8 mouse cellular contexts compared by ENCODE assay signal in the genomic region with DNA sequence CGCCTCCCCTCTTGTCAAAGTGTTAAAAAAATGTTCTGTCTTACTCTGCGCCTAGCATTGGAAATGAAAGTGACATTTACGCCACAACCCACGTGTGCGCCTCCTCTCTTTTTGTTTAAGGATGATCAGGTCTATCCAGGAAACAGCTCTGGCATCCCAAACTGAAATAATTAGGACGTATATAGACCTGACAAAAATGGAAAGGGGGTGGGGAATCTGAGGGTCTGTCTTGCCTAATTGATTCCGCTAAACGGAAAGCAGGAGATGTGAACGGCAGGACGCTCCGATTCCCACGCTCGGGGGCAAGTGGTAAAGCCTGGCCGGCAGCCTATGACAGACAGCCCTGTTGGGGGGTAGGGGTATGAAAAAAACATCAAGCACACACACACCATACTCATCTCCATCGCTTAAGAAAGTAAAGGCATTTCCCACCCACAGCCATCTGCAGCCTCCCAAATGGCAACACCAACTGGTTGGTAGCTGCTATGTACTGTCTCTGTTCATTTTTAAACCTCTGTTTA.
A peak's percentile ranks its signal among the peaks of the same experiment; 100 is the strongest.
DNase-seq lines count a peak whose midpoint lies in the region; ATAC-seq lines count a peak whose summit lies in the region.

No protein-coding gene starts in this region.

- no peaks in the 10 kb centered on the region for H3K79me2 ChIP-seq in macrophage (ENCODE audit: inconsistent target)

- peaks cover 21% of the 10 kb centered on the region for H3K4me1 ChIP-seq in kidney, embryonic 15.5 days
- H3K4me1 ChIP-seq in hindbrain, embryonic 16.5 days (ENCODE audit: control insufficient read depth, insufficient read depth, low read depth, low read length): peaks cover 2% of the 10 kb centered on the region; the same call in 1 of the 2 replicates
- no peaks in the 10 kb centered on the region for H3K4me1 ChIP-seq in stomach, embryonic 14.5 days (ENCODE audit: control insufficient read depth, insufficient read depth, low read length)

- 3% methylated on average over 15 of the region's 15 CpGs for WGBS in kidney, embryonic 15.5 days
- 1% methylated on average over 15 of the region's 15 CpGs for WGBS in hindbrain, embryonic 16.5 days
- WGBS in macrophage (ENCODE audit: missing documents): 6% methylated on average over 15 of the region's 15 CpGs
- 3% methylated on average over 15 of the region's 15 CpGs for WGBS in stomach, embryonic 14.5 days

- H3K4me2 ChIP-seq in kidney, embryonic 15.5 days: peak overlapping the region; percentile 49
- peak overlapping the region; percentile 60 for H3K4me2 ChIP-seq in hindbrain, embryonic 16.5 days (ENCODE audit: low read length)
- no peak overlapping the region; the same call in 1 of the 2 replicates for H3K4me2 ChIP-seq in stomach, embryonic 14.5 days (replicated peaks; ENCODE audit: low read depth, low read length)

- 0 out of 2 replicates have a peak overlapping the region, but pooled peaks have one; percentile 41 for H3K27ac ChIP-seq in kidney, embryonic 15.5 days
- peak overlapping the region; percentile 90 for H3K27ac ChIP-seq in hindbrain, embryonic 16.5 days (ENCODE audit: low read depth, low read length)
- H3K27ac ChIP-seq in macrophage: no peak overlapping the region
- no peak overlapping the region for H3K27ac ChIP-seq in stomach, embryonic 14.5 days (ENCODE audit: low read length)

- no peaks in the 10 kb centered on the region for H3K36me3 ChIP-seq in kidney, embryonic 15.5 days
- no peaks in the 10 kb centered on the region; the same call in 1 of the 2 replicates for H3K36me3 ChIP-seq in hindbrain, embryonic 16.5 days (ENCODE audit: control insufficient read depth, insufficient read depth, low read length)
- no peaks in the 10 kb centered on the region for H3K36me3 ChIP-seq in macrophage (ENCODE audit: inconsistent target)
- no peaks in the 10 kb centered on the region for H3K36me3 ChIP-seq in stomach, embryonic 14.5 days (ENCODE audit: control insufficient read depth, insufficient read depth, low read length)

- ATAC-seq in kidney, embryonic 15.5 days (replicated peaks; ENCODE audit: low FRiP score): peak; percentile 81
- peak; percentile 82 for ATAC-seq in hindbrain, embryonic 16.5 days
- ATAC-seq in stomach, embryonic 14.5 days (ENCODE audit: insufficient number of reproducible peaks, insufficient read depth, low FRiP score, low read depth): no peak

- H3K9ac ChIP-seq in kidney, embryonic 15.5 days: no peak overlapping the region
- H3K9ac ChIP-seq in hindbrain, embryonic 16.5 days (ENCODE audit: low read depth, low read length): peak overlapping the region; percentile 74
- H3K9ac ChIP-seq in stomach, embryonic 14.5 days (replicated peaks; ENCODE audit: low read depth, low read length): no peak overlapping the region

- no peak for DNase-seq in kidney, adult 9 months
- DNase-seq in embryo, embryonic 9.5 days (ENCODE audit: extremely low spot score): peak; percentile 76
- DNase-seq in urinary bladder, adult 2 months (ENCODE audit: low spot score): no peak
- DNase-seq in gastrocnemius, adult 18-20 months (ENCODE audit: low spot score): no peak

- H3K27me3 ChIP-seq in kidney, embryonic 15.5 days: peaks cover 76% of the 10 kb centered on the region
- H3K27me3 ChIP-seq in hindbrain, embryonic 16.5 days (replicated peaks; ENCODE audit: control insufficient read depth, insufficient read depth, low read length): no peaks in the 10 kb centered on the region
- peaks cover 55% of the 10 kb centered on the region for H3K27me3 ChIP-seq in stomach, embryonic 14.5 days (ENCODE audit: control insufficient read depth, insufficient read depth, low read length)

- H3K9me3 ChIP-seq in kidney, embryonic 15.5 days (replicated peaks): no peaks in the 10 kb centered on the region
- H3K9me3 ChIP-seq in hindbrain, embryonic 16.5 days (ENCODE audit: control insufficient read depth, low read length): no peaks in the 10 kb centered on the region
- no peaks in the 10 kb centered on the region for H3K9me3 ChIP-seq in stomach, embryonic 14.5 days (ENCODE audit: control insufficient read depth, low read depth, low read length)

- peak overlapping the region; percentile 23 for H3K4me3 ChIP-seq in kidney, embryonic 15.5 days (replicated peaks)
- H3K4me3 ChIP-seq in hindbrain, embryonic 16.5 days (ENCODE audit: low read length): peak overlapping the region; percentile 52
- H3K4me3 ChIP-seq in macrophage (ENCODE audit: inconsistent target): peak overlapping the region; percentile 2; the same call in 1 of the 2 replicates
- peak overlapping the region; percentile 5; the same call in 1 of the 2 replicates for H3K4me3 ChIP-seq in stomach, embryonic 14.5 days (ENCODE audit: low read depth, low read length)

Comparison
In these comparisons a context has a peak if more than half of its experiments do, and no peak if none do; other contexts are left out.
1. H3K27ac ChIP-seq: peak in kidney, embryonic 15.5 days (single experiment) and hindbrain, embryonic 16.5 days (single experiment); none in macrophage (single experiment) and stomach, embryonic 14.5 days (single experiment).
2. H3K4me3 ChIP-seq: peak in every context shown above with its lines; median percentile 52 in hindbrain, embryonic 16.5 days; 23 in kidney, embryonic 15.5 days; 5 in stomach, embryonic 14.5 days; 2 in macrophage.